Mouse (Mus musculus) embryo, embryonic 10.5 days (tissue): ENCODE data around the gene Ilf3.
"Not testable (repeated sequence)": the region's sequence is repeated elsewhere in the genome, so short reads cannot be mapped to it uniquely, and the experiment has no call there.

ENCODE experiments used
- DNase-seq: peaks from one replicate; pipeline ENCODE4 v3.0.0-alpha.2; 2015; ENCODE audit warnings: low spot score

Ilf3 gene

GRCm38 (mm10) chr9:21367357-21368111 is at the start of gene Ilf3:
Gene Ilf3 (plus strand): TSS chr9:21367871.
- DNase-seq, result peak; percentile 100

GRCm38 (mm10) chr9:21318792-21319191 is 48.9 kb upstream of the Ilf3 start:
- DNase-seq, result no peak

GRCm38 (mm10) chr9:21319503-21319902 is 48.2 kb upstream of the Ilf3 start:
- no peak for DNase-seq

- DNase-seq, result no peak
Observed at GRCm38 (mm10) chr9:21320280-21320618, 47.4 kb upstream of the Ilf3 start.

GRCm38 (mm10) chr9:21320619-21321512 is 46.8 kb upstream of the Ilf3 start, which contains the start of gene Slc44a2:
Gene Slc44a2 (plus strand): TSS chr9:21320698.
- DNase-seq, result peak; percentile 94

GRCm38 (mm10) chr9:21321513-21321835 is 46.2 kb upstream of the Ilf3 start:
- DNase-seq, result peak; percentile 35

GRCm38 (mm10) chr9:21322211-21322916 is 45.3 kb upstream of the Ilf3 start:
- no peak for DNase-seq

GRCm38 (mm10) chr9:21322917-21323297 is 44.8 kb upstream of the Ilf3 start:
- DNase-seq, result not testable (repeated sequence)

- no peak for DNase-seq
Observed at GRCm38 (mm10) chr9:21324269-21324668, 43.4 kb upstream of the Ilf3 start.

- no peak for DNase-seq
Observed at GRCm38 (mm10) chr9:21327569-21327968, 40.1 kb upstream of the Ilf3 start.

- DNase-seq, result no peak
Observed at GRCm38 (mm10) chr9:21328041-21328440, 39.6 kb upstream of the Ilf3 start.

- no peak for DNase-seq
Observed at GRCm38 (mm10) chr9:21329041-21329440, 38.6 kb upstream of the Ilf3 start.

- no peak for DNase-seq
Observed at GRCm38 (mm10) chr9:21329699-21330289, 37.9 kb upstream of the Ilf3 start.

- DNase-seq, result no peak
Observed at GRCm38 (mm10) chr9:21331365-21332140, 36.1 kb upstream of the Ilf3 start.

GRCm38 (mm10) chr9:21332161-21333061 is 35.3 kb upstream of the Ilf3 start:
- DNase-seq, result no peak

GRCm38 (mm10) chr9:21333523-21333922 is 34.1 kb upstream of the Ilf3 start:
- DNase-seq, result no peak

GRCm38 (mm10) chr9:21334747-21335146 is 32.9 kb upstream of the Ilf3 start:
- DNase-seq, result no peak

GRCm38 (mm10) chr9:21335391-21335790 is 32.3 kb upstream of the Ilf3 start:
- no peak for DNase-seq

- DNase-seq, result no peak
Observed at GRCm38 (mm10) chr9:21336491-21336890, 31.2 kb upstream of the Ilf3 start.

GRCm38 (mm10) chr9:21337652-21338051 is 30.0 kb upstream of the Ilf3 start:
- DNase-seq, result peak; percentile 14
